ENCODE assay signal across 29 mouse cellular contexts in the genomic region with DNA sequence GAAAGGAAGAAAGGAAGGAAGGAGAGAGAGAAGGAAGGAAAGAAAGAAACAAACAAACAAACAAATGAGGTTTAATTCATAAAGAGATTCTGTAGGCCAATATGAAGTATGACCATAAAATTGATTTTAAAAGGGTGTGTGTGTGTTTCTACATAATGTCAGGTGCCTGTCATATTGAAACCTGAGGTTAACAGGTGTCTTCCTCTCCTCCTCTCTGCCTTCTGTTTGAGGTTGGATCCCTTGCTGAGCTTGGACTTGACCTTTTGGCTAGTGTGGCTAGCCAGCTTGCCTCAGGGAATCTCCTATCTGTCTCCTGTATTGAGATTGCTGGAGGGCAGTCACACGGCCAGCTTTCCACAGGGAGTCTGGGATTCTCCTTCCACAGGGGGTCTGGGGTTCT.
DNase-seq lines count a peak whose midpoint lies in the region; ATAC-seq lines count a peak whose summit lies in the region.
"Had no signal": no experiment of that assay in that cellular context is flagged by ENCODE, and none has a peak within 500 bp of the region (broad histone marks: within the 10 kb centered on the region; RNA-seq: fewer than 3 reads in every experiment).

No protein-coding gene starts in this region.

- WGBS in forebrain, embryonic 10.5 days = 89% methylated on average over 1 of the region's 1 CpGs
- WGBS in forebrain, embryonic 13.5 days = 80% methylated on average over 1 of the region's 1 CpGs
- WGBS in midbrain, embryonic 10.5 days = 73% methylated on average over 1 of the region's 1 CpGs
- 74% methylated on average over 1 of the region's 1 CpGs for WGBS in midbrain, embryonic 16.5 days

- peaks cover 61% of the 10 kb centered on the region for H3K4me1 ChIP-seq in forebrain, embryonic 10.5 days
- H3K4me1 ChIP-seq in forebrain, embryonic 13.5 days = peaks cover 32% of the 10 kb centered on the region
- H3K4me1 ChIP-seq in midbrain, embryonic 10.5 days = peaks cover 60% of the 10 kb centered on the region
- H3K4me1 ChIP-seq in midbrain, embryonic 16.5 days (ENCODE audit: control insufficient read depth, insufficient read depth, low read length) = peaks cover 19% of the 10 kb centered on the region

- H3K9ac ChIP-seq in forebrain, embryonic 13.5 days = no peak overlapping the region
- no peak overlapping the region for H3K9ac ChIP-seq in midbrain, embryonic 16.5 days (ENCODE audit: low read depth, low read length)
- H3K9ac ChIP-seq: embryonic facial prominence, embryonic 13.5 days; forebrain, embryonic 12.5 days; forebrain, postnatal 0 days; hindbrain, embryonic 14.5 days; intestine, embryonic 15.5 days had no signal

- no peak for ATAC-seq in forebrain, embryonic 13.5 days
- no peak for ATAC-seq in midbrain, embryonic 16.5 days
- peak; percentile 65 for ATAC-seq in activated CD4-positive, CD25-positive, alpha-beta regulatory T cell, adult 4 months
- ATAC-seq in inflammation-experienced regulatory T-cells, adult 6 months = peak; percentile 48
- ATAC-seq in erythroid progenitor cell, adult 5-6 weeks (replicated peaks; ENCODE audit: low FRiP score, poor library complexity, severe bottlenecking) = no peak
- ATAC-seq: forebrain, postnatal 0 days; hindbrain, postnatal 0 days; intestine, embryonic 15.5 days; Patski had no signal

- H3K4me2 ChIP-seq in forebrain, embryonic 13.5 days = no peak overlapping the region
- no peak overlapping the region for H3K4me2 ChIP-seq in midbrain, embryonic 16.5 days (ENCODE audit: low read length)
- H3K4me2 ChIP-seq: embryonic facial prominence, embryonic 13.5 days; forebrain, embryonic 12.5 days; heart, embryonic 11.5 days; hindbrain, embryonic 14.5 days; intestine, embryonic 15.5 days had no signal

- H3K27ac ChIP-seq in forebrain, embryonic 10.5 days = peak overlapping the region; percentile 88
- H3K27ac ChIP-seq in forebrain, embryonic 13.5 days = no peak overlapping the region
- H3K27ac ChIP-seq in midbrain, embryonic 10.5 days (replicated peaks) = peak overlapping the region; percentile 94
- H3K27ac ChIP-seq in midbrain, embryonic 16.5 days (ENCODE audit: low read length) = no peak overlapping the region
- H3K27ac ChIP-seq: gastrocnemius, adult 2 months; hindbrain, embryonic 14.5 days; hindbrain, postnatal 0 days had no signal

- H3K27me3 ChIP-seq in forebrain, embryonic 10.5 days (ENCODE audit: poor library complexity, severe bottlenecking) = peaks cover 24% of the 10 kb centered on the region
- H3K27me3 ChIP-seq in forebrain, embryonic 13.5 days = no peaks in the 10 kb centered on the region
- peaks cover 33% of the 10 kb centered on the region for H3K27me3 ChIP-seq in midbrain, embryonic 10.5 days (ENCODE audit: low read depth, poor library complexity, severe bottlenecking)
- no peaks in the 10 kb centered on the region for H3K27me3 ChIP-seq in midbrain, embryonic 16.5 days (ENCODE audit: control insufficient read depth, insufficient read depth, low read depth, low read length)
- H3K27me3 ChIP-seq: embryonic facial prominence, embryonic 13.5 days; intestine, embryonic 15.5 days; Patski had no signal

- no peaks in the 10 kb centered on the region for H3K36me3 ChIP-seq in forebrain, embryonic 10.5 days (replicated peaks)
- no peaks in the 10 kb centered on the region for H3K36me3 ChIP-seq in forebrain, embryonic 13.5 days (ENCODE audit: poor library complexity, severe bottlenecking)
- H3K36me3 ChIP-seq in midbrain, embryonic 10.5 days = no peaks in the 10 kb centered on the region
- H3K36me3 ChIP-seq in midbrain, embryonic 16.5 days (ENCODE audit: control insufficient read depth, insufficient read depth, low read length) = no peaks in the 10 kb centered on the region
- H3K36me3 ChIP-seq: embryonic facial prominence, embryonic 13.5 days; forebrain, embryonic 12.5 days; intestine, embryonic 15.5 days had no signal

- H3K4me3 ChIP-seq in forebrain, embryonic 10.5 days = no peak overlapping the region
- no peak overlapping the region for H3K4me3 ChIP-seq in forebrain, embryonic 13.5 days
- H3K4me3 ChIP-seq in midbrain, embryonic 10.5 days = no peak overlapping the region
- H3K4me3 ChIP-seq in midbrain, embryonic 16.5 days (ENCODE audit: low read depth, low read length) = no peak overlapping the region
- H3K4me3 ChIP-seq: embryonic facial prominence, embryonic 13.5 days; erythroblast, embryonic 14.5 days; forebrain, embryonic 12.5 days; gastrocnemius, adult 2 months; intestine, embryonic 15.5 days had no signal

- no peak for DNase-seq in forebrain, embryonic 10.5 days (ENCODE audit: extremely low spot score, low spot score)
- no peak for DNase-seq in midbrain, embryonic 10.5 days (ENCODE audit: low spot score)
- DNase-seq in cerebellum, postnatal 14 days = no peak
- DNase-seq: adrenal gland, adult 2 months; adrenal gland, postnatal 14 days; B cell, adult 2 months; cerebellum, adult 11-12 months; cerebellum, adult 9-10 months; cerebellum, postnatal 25 days; forebrain, postnatal 0 days; gastrocnemius, adult 2 months; gastrocnemius, postnatal 14 days; heart, adult 11 months; kidney, adult 11 months; kidney, adult 8-10 months had no signal

- no peaks in the 10 kb centered on the region for H3K9me3 ChIP-seq in forebrain, embryonic 10.5 days
- no peaks in the 10 kb centered on the region for H3K9me3 ChIP-seq in forebrain, embryonic 13.5 days (replicated peaks)
- no peaks in the 10 kb centered on the region for H3K9me3 ChIP-seq in midbrain, embryonic 10.5 days (replicated peaks)
- no peaks in the 10 kb centered on the region for H3K9me3 ChIP-seq in midbrain, embryonic 16.5 days (replicated peaks; ENCODE audit: control insufficient read depth, low read length, poor library complexity, severe bottlenecking)
- H3K9me3 ChIP-seq: embryonic facial prominence, embryonic 13.5 days; forebrain, embryonic 12.5 days; G1E; intestine, embryonic 15.5 days had no signal

Comparison
In these comparisons a context has a peak if more than half of its experiments do, and no peak if none do; other contexts are left out.
1. H3K27ac ChIP-seq: peak in forebrain, embryonic 10.5 days (single experiment) and midbrain, embryonic 10.5 days (single experiment); none in forebrain, embryonic 13.5 days (single experiment) and midbrain, embryonic 16.5 days (single experiment).
2. ATAC-seq: peak in activated CD4-positive, CD25-positive, alpha-beta regulatory T cell, adult 4 months (single experiment) and inflammation-experienced regulatory T-cells, adult 6 months (single experiment); none in forebrain, embryonic 13.5 days (single experiment), midbrain, embryonic 16.5 days (single experiment) and erythroid progenitor cell, adult 5-6 weeks (single experiment).